Mouse (Mus musculus): ENCODE measurements at regions not wholly inside any gene's neighbourhood (a gene's known extent, or its start where the extent isn't known, plus 50 kb on each side); places are given as distances from the start of the nearest gene placed in this dataset.
A peak's percentile ranks its signal among the peaks of the same experiment; 100 is the strongest.

GRCm38 (mm10) chr15:13455560-13456219 lies 282.2 kb upstream of the Cdh6 start:
- no peak for DNase-seq

- no peak for DNase-seq
Measured at GRCm38 (mm10) chr15:13450385-13450784, 276.9 kb upstream of the Cdh6 start.

GRCm38 (mm10) chr15:13434608-13435007 lies 261.1 kb upstream of the Cdh6 start:
- no peak for DNase-seq

GRCm38 (mm10) chr15:13432971-13433370 lies 259.5 kb upstream of the Cdh6 start:
- DNase-seq: no peak

GRCm38 (mm10) chr15:13419616-13420015 lies 246.1 kb upstream of the Cdh6 start:
- no peak for DNase-seq

- no peak for DNase-seq
Measured at GRCm38 (mm10) chr15:13410065-13410688, 236.7 kb upstream of the Cdh6 start.

GRCm38 (mm10) chr15:13393155-13393554 lies 219.7 kb upstream of the Cdh6 start:
- no peak for DNase-seq

- DNase-seq: no peak
Measured at GRCm38 (mm10) chr15:13391331-13391730, 217.9 kb upstream of the Cdh6 start.

GRCm38 (mm10) chr15:13384815-13385214 lies 211.3 kb upstream of the Cdh6 start:
- no peak for DNase-seq

GRCm38 (mm10) chr15:13375590-13375989 lies 202.1 kb upstream of the Cdh6 start:
- DNase-seq: no peak

GRCm38 (mm10) chr15:13368799-13369198 lies 195.3 kb upstream of the Cdh6 start:
- DNase-seq: no peak

- no peak for DNase-seq
Measured at GRCm38 (mm10) chr15:13367291-13367954, 193.9 kb upstream of the Cdh6 start.

- no peak for DNase-seq
Measured at GRCm38 (mm10) chr15:13366606-13367005, 193.1 kb upstream of the Cdh6 start.

GRCm38 (mm10) chr15:13360741-13361140 lies 187.3 kb upstream of the Cdh6 start:
- no peak for DNase-seq

- DNase-seq: no peak
Measured at GRCm38 (mm10) chr15:13359026-13359425, 185.6 kb upstream of the Cdh6 start.

- DNase-seq: no peak
Measured at GRCm38 (mm10) chr15:13350321-13350720, 176.8 kb upstream of the Cdh6 start.

GRCm38 (mm10) chr15:13336392-13336791 lies 162.9 kb upstream of the Cdh6 start:
- DNase-seq: no peak

- no peak for DNase-seq
Measured at GRCm38 (mm10) chr15:13324439-13324838, 151.0 kb upstream of the Cdh6 start.

GRCm38 (mm10) chr15:13320599-13321348 lies 147.3 kb upstream of the Cdh6 start:
- no peak for DNase-seq

- DNase-seq: peak; percentile 43
Measured at GRCm38 (mm10) chr15:13304562-13304961, 131.1 kb upstream of the Cdh6 start.

GRCm38 (mm10) chr15:13303456-13303855 lies 130.0 kb upstream of the Cdh6 start:
- DNase-seq: no peak

- peak; percentile 63 for DNase-seq
Measured at GRCm38 (mm10) chr15:13302672-13303071, 129.2 kb upstream of the Cdh6 start.

GRCm38 (mm10) chr15:13296967-13297366 lies 123.5 kb upstream of the Cdh6 start:
- no peak for DNase-seq

- DNase-seq: no peak
Measured at GRCm38 (mm10) chr15:13289064-13289463, 115.6 kb upstream of the Cdh6 start.

Measured in cerebellum, adult 9-11 months (tissue).